Mouse (Mus musculus) lung, postnatal 0 days (tissue): ENCODE results near the gene Crtap.

Experiments
- CTCF ChIP-seq: IDR thresholded peaks from 2 replicates; pipeline ENCODE4 v1.5.1; 2016; ENCODE audit warnings: antibody characterized with exemption, mild to moderate bottlenecking
- EP300 ChIP-seq: IDR thresholded peaks from 2 replicates; pipeline ENCODE4 v1.6.1; 2016; ENCODE audit warnings: antibody characterized with exemption, mild to moderate bottlenecking, control low read depth

DNA sequence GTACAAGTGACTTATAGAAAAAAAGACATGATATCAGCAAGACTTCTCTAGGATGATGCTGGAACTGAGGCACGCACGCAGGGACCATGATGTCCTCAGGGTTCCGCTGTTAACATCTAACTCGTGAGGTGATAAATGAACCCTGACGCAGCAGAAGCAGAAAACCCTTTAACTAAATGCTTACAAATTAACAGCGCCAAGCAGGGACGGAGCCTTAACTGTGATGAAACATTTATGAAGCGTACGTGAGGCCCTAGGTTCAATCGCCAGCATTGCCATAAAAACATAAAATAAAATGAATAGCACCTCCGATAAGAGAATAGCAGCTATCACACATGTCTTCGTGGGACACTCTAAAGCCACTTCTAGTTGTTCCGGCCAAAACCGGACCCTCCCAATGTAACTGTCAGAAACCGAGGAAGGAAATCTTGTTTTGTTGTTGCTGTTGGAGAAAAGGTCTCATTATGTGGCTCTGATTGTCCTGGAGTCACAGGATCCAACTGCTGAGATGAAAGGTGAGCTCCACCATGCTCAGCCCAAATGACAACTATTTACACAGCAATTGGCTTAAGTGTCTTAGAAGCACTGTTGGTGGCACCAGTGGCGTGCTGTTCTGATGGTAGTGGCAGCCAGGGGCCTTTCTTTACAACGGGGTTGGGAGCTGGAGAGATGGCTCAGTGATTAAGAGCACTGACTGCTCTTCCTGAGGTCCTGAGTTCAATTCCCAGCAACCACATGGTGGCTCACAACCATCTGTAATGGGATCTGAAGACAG, 7.4 kb downstream of the Crtap start:
- TF ChIP-seq CTCF, result no peak
- TF ChIP-seq EP300, result no peak
